Mouse (Mus musculus) embryonic facial prominence, embryonic 14.5 days (tissue): ENCODE data around the gene Lrp2. TPM values are rescaled to one million over a fixed set of nuclear protein-coding genes. Genes with fewer than 3 reads are reported as not detected.

Source experiments
- ATAC-seq: fragments of 200-750 bp; cut with Nextera tagmentation; 2 replicates; pipeline ENCODE4 v1.8.0; 2017; ENCODE audit warnings: low read depth, moderate number of reproducible peaks, moderate TSS enrichment
- DNase-seq: peaks from one replicate; pipeline ENCODE4 v3.0.0-alpha.2; 2015; ENCODE audit warnings: low spot score
- H3K27ac ChIP-seq: fragments of 300-500 bp; sonication (generic); replicated peaks from 2 replicates; pipeline ENCODE4 v1.5.1; 2014; ENCODE audit warnings: low read depth, mild to moderate bottlenecking, low read length, moderate library complexity
- H3K27me3 ChIP-seq: fragments of 300-500 bp; sonication (generic); replicated peaks from 2 replicates; pipeline ENCODE4 v1.6.1; 2014; ENCODE audit warnings: low read length; ENCODE audit not compliant: control insufficient read depth, insufficient read depth
- H3K36me3 ChIP-seq: fragments of 300-500 bp; sonication (generic); 2 replicates; pipeline ENCODE4 v1.6.1; 2014; ENCODE audit warnings: low read length, mixed read lengths; ENCODE audit not compliant: control insufficient read depth, insufficient read depth
- H3K4me1 ChIP-seq: fragments of 300-500 bp; sonication (generic); 2 replicates; pipeline ENCODE4 v1.6.1; 2014; ENCODE audit warnings: antibody characterized with exemption, low read length; ENCODE audit not compliant: control insufficient read depth, insufficient read depth
- H3K4me2 ChIP-seq: fragments of 300-500 bp; sonication (generic); 2 replicates; pipeline ENCODE4 v1.6.1; 2014; ENCODE audit warnings: low read depth, mild to moderate bottlenecking, low read length, moderate library complexity, mixed read lengths
- H3K4me3 ChIP-seq: fragments of 300-500 bp; sonication (generic); 2 replicates; pipeline ENCODE4 v1.5.1; 2014; ENCODE audit warnings: low read depth, mild to moderate bottlenecking, low read length
- H3K9ac ChIP-seq: fragments of 300-500 bp; sonication (generic); 2 replicates; pipeline ENCODE4 v1.6.1; 2014; ENCODE audit warnings: low read depth, mild to moderate bottlenecking, low read length, moderate library complexity, mixed read lengths
- H3K9me3 ChIP-seq: fragments of 300-500 bp; sonication (generic); 2 replicates; pipeline ENCODE4 v1.6.1; 2016; ENCODE audit warnings: low read length; ENCODE audit not compliant: control insufficient read depth
- WGBS: fragments of 180-500 bp; shearing (Covaris S2); extraction: QIAGEN DNeasy Blood & Tissue Kit; methylation state at CpG from one replicate; pipeline ENCODE4 v1.1.7; 2014; 5-methylcytosine and 5-hydroxymethylcytosine counted together
- polyA plus RNA-seq: library from polyadenylated mRNA; unstranded; fragments of >200 nt; fragmentation: Nextera tagmentation; extraction: Ambion mirVana; gene quantifications from 2 replicates; pipeline ENCODE4 v1.2.1, GENCODE M21; 2014

Gene Lrp2
- polyA plus RNA-seq, 1 experiment from 2014 or later, result 1.3 TPM

GRCm38 (mm10) chr2:69612716-69613115, 26.9 kb upstream of the Lrp2 start:
- Histone ChIP-seq H3K9me3 (no peaks in the 10 kb centered on the region), H3K27ac (no peak overlapping the region), H3K36me3 (no peaks in the 10 kb centered on the region), H3K4me1 (peaks cover 3% of the 10 kb centered on the region), H3K27me3 (no peaks in the 10 kb centered on the region), H3K4me2 (no peak overlapping the region), H3K4me3 (no peak overlapping the region), H3K9ac (no peak overlapping the region)
- no peak for ATAC-seq
- no peak for DNase-seq
- 53% methylated on average over 9 of the region's 9 CpGs for WGBS

DNA sequence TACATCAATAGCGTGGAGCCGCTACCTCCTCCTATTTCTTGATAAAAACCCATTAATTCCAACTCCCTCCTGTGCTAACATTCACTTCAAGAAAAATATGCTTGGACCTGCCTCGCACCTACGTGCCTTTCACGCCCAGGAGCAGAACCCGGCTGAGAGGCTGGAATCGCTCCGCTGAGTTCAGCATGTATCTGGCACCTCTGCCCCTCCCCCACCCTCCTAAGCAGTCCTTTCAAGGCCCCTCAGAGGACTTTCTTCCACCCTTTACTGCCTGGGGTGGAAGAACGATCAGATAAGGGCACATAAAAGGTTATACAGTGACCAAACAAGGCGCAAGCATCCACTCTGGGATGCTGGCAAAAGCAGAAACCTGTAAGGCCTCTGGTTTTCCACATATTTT, 26.4 kb upstream of the Lrp2 start:
- Histone ChIP-seq H3K4me2 (0 out of 2 replicates have a peak overlapping the region, but pooled peaks have one; percentile 10), H3K27me3 (no peaks in the 10 kb centered on the region), H3K4me1 (peaks cover 3% of the 10 kb centered on the region), H3K9ac (no peak overlapping the region), H3K4me3 (no peak overlapping the region), H3K27ac (no peak overlapping the region), H3K36me3 (no peaks in the 10 kb centered on the region), H3K9me3 (no peaks in the 10 kb centered on the region)
- 13% methylated on average over 10 of the region's 10 CpGs for WGBS
- ATAC-seq (no peak), DNase-seq (peak; percentile 34)

- 93% methylated on average over 3 of the region's 3 CpGs for WGBS
- Histone ChIP-seq H3K27me3 (no peaks in the 10 kb centered on the region), H3K4me1 (no peaks in the 10 kb centered on the region), H3K27ac (no peak overlapping the region), H3K9ac (no peak overlapping the region), H3K4me2 (no peak overlapping the region), H3K9me3 (no peaks in the 10 kb centered on the region), H3K4me3 (no peak overlapping the region), H3K36me3 (no peaks in the 10 kb centered on the region)
- no peak for ATAC-seq
- no peak for DNase-seq
Observed at GRCm38 (mm10) chr2:69606621-69607020, 20.8 kb upstream of the Lrp2 start.

DNA sequence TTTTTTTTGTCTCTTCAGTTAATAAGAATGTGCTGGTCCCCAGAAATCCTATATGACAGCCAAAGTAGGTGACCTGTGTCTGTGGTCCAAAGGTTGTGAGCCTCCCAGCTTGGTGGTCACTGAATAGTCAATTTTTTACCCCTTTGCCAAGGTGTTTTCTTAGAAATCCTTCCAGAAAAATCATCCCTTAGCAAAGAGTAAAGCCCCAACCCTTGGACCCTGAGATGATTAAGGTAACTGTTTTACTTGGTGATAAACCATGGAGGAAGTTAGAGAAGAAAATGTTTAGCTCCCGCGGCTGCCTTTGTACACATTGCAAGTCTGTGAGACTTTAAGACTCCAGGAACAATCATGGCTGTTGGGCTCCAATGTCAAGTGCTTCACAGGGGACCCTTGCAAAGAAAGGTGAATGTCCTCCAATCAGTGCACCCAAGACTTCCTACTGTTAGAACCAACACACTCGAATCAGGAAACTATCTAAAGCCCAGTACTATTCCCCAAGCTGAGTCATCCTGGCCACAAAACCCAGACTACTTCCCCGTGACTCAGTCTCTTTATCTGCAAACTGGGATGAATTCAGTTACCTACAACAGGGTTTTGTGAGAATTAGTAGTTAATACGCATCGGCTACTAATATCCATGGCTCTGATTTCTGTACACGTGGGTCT, 18.0 kb upstream of the Lrp2 start:
- Histone ChIP-seq H3K4me3 (no peak overlapping the region), H3K4me1 (no peaks in the 10 kb centered on the region), H3K9ac (no peak overlapping the region), H3K4me2 (no peak overlapping the region), H3K27ac (no peak overlapping the region), H3K9me3 (no peaks in the 10 kb centered on the region), H3K27me3 (no peaks in the 10 kb centered on the region), H3K36me3 (no peaks in the 10 kb centered on the region)
- DNase-seq (no peak), ATAC-seq (no peak)
- WGBS, result 92% methylated on average over 7 of the region's 7 CpGs

DNA sequence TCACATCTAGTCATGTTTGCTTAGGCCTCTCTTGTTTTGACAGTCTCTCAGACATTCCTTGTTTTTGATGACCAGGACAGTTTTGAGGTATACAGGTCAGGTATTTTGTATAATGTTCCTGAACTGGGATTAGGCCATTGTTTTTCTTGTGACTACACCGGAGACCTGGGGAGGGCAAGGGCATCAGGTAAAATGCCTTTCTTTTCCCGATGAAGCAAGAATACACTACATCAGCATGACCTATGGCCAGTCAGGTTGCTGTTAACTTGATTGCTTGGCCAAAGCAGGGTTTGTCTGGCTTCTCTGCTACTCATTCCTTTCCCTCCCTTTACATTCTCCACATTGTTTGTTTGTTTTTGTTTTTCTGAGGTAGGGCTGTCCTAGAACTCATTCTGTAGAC, 7.3 kb upstream of the Lrp2 start:
- ATAC-seq, result no peak
- no peak for DNase-seq
- H3K36me3 ChIP-seq, result no peaks in the 10 kb centered on the region
- peaks cover 13% of the 10 kb centered on the region for H3K27me3 ChIP-seq
- H3K9ac ChIP-seq, result no peak overlapping the region
- WGBS, result 84% methylated on average over 2 of the region's 2 CpGs
- no peaks in the 10 kb centered on the region for H3K9me3 ChIP-seq
- no peak overlapping the region for H3K4me3 ChIP-seq
- H3K27ac ChIP-seq, result no peak overlapping the region
- H3K4me1 ChIP-seq, result no peaks in the 10 kb centered on the region
- no peak overlapping the region for H3K4me2 ChIP-seq

- Histone ChIP-seq H3K4me1 (0 out of 2 replicates have a peak, but pooled peaks cover 4% of the 10 kb centered on the region), H3K9ac (no peak overlapping the region), H3K9me3 (no peaks in the 10 kb centered on the region), H3K4me2 (no peak overlapping the region), H3K36me3 (no peaks in the 10 kb centered on the region), H3K27me3 (peaks cover 20% of the 10 kb centered on the region), H3K27ac (no peak overlapping the region), H3K4me3 (no peak overlapping the region)
- DNase-seq (no peak), ATAC-seq (no peak)
- WGBS, result 31% methylated on average over 1 of the region's 1 CpGs
Observed at GRCm38 (mm10) chr2:69592536-69592935, 6.7 kb upstream of the Lrp2 start.

- Histone ChIP-seq H3K9ac (no peak overlapping the region), H3K27ac (no peak overlapping the region), H3K9me3 (no peaks in the 10 kb centered on the region), H3K27me3 (peaks cover 25% of the 10 kb centered on the region), H3K36me3 (no peaks in the 10 kb centered on the region), H3K4me2 (no peak overlapping the region), H3K4me3 (no peak overlapping the region), H3K4me1 (peaks cover 7% of the 10 kb centered on the region; the same call in 1 of the 2 replicates)
- ATAC-seq (no peak), DNase-seq (no peak)
- WGBS, result 62% methylated on average over 7 of the region's 7 CpGs
Observed at GRCm38 (mm10) chr2:69591966-69592505, 6.2 kb upstream of the Lrp2 start.

GRCm38 (mm10) chr2:69590548-69590947, 4.7 kb upstream of the Lrp2 start:
- DNase-seq, result no peak
- H3K4me2 ChIP-seq, result no peak overlapping the region
- H3K27me3 ChIP-seq, result peaks cover 40% of the 10 kb centered on the region
- no peaks in the 10 kb centered on the region for H3K9me3 ChIP-seq
- ATAC-seq, result no peak
- H3K36me3 ChIP-seq, result no peaks in the 10 kb centered on the region
- H3K27ac ChIP-seq, result no peak overlapping the region
- WGBS, result 72% methylated on average over 1 of the region's 1 CpGs
- H3K9ac ChIP-seq, result no peak overlapping the region
- peaks cover 10% of the 10 kb centered on the region; the same call in 1 of the 2 replicates for H3K4me1 ChIP-seq
- no peak overlapping the region for H3K4me3 ChIP-seq

DNA sequence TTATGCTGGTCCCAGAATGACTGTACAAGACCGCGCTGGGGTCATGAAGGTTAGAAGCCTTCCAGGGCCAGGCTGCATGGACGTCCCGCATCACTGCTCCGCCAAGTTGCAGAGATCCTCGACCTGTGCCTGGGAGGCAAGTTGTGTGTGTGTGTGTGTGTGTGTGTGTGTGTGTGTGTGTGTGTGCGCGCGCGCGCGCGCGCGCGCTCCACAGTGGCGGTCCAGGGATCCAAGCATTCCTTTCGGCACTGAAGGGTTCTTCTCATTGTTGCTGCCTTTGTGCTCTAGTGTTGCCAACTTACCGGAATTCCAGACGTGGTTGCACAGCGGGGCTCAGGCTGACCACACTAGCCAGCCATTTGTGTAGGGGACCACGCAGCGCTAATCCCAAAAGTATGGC, 2.0 kb upstream of the Lrp2 start:
- no peak for DNase-seq
- no peaks in the 10 kb centered on the region for H3K36me3 ChIP-seq
- H3K4me1 ChIP-seq, result peaks cover 10% of the 10 kb centered on the region; the same call in 1 of the 2 replicates
- H3K9ac ChIP-seq, result no peak overlapping the region
- peak overlapping the region; percentile 100 for H3K4me2 ChIP-seq
- no peaks in the 10 kb centered on the region for H3K9me3 ChIP-seq
- WGBS, result 0% methylated on average over 6 of the region's 23 CpGs
- H3K4me3 ChIP-seq, result peak overlapping the region; percentile 67
- no peak for ATAC-seq
- H3K27me3 ChIP-seq, result peaks cover 66% of the 10 kb centered on the region
- no peak overlapping the region for H3K27ac ChIP-seq
